Mouse (Mus musculus): ENCODE results near the gene Vmn2r90. TPM values are rescaled to one million over a fixed set of nuclear protein-coding genes. Genes with fewer than 3 reads are reported as not detected.

Vmn2r90 gene
- polyA plus RNA-seq (2012), result not detected in 2 replicates

GRCm38 (mm10) chr17:17703447-17703846 lies at the start of gene Vmn2r90:
Gene Vmn2r90, plus strand, starts transcription at chr17:17703747.

Other genes starting within 250 kb of the Vmn2r90 start
- gene Lnpep, start 78.7 kb upstream of the Vmn2r90 start, polyA plus RNA-seq (2012), result 4.3 and 6.6 TPM in 2 replicates
- gene Spaca6, start 123.4 kb downstream of the Vmn2r90 start, polyA plus RNA-seq (2012), result 1.9 and 2.1 TPM in 2 replicates
- not detected in 2 replicates for gene Has1, start 151.5 kb downstream of the Vmn2r90 start, polyA plus RNA-seq (2012)
- 0.33 TPM in 1 of 2 replicates, not detected in the other for gene Fpr1, start 180.2 kb downstream of the Vmn2r90 start, polyA plus RNA-seq (2012)
- gene Fpr2, start 184.1 kb downstream of the Vmn2r90 start, polyA plus RNA-seq (2012), result 0.08 and 0.15 TPM in 2 replicates
- 0.04 TPM in 1 of 2 replicates, not detected in the other for gene Fpr3, start 184.1 kb downstream of the Vmn2r90 start, polyA plus RNA-seq (2012)

All from megakaryocyte-erythroid progenitor cell, adult 5 weeks (primary cell).